Mouse (Mus musculus): Measurements from ENCODE around the gene Mex3a. TPM values are rescaled to one million over a fixed set of nuclear protein-coding genes. Genes with fewer than 3 reads are reported as not detected.

Mex3a gene
- total RNA-seq, 2 experiments from 2014 or later: 0.15 to 0.20 TPM

- TF ChIP-seq CTCF (IDR thresholded peaks at IDR 0.05): no peak
- intact Hi-C loops (cut with DNase I): no loop called here
- Histone ChIP-seq H3K27ac (no peak overlapping the region), H3K4me3 (no peak overlapping the region)
- no peak for DNase-seq
Measured at GRCm38 (mm10) chr3:88523027-88523426, 9.2 kb upstream of the Mex3a start.

GRCm38 (mm10) chr3:88525021-88525420 lies 7.2 kb upstream of the Mex3a start:
- no peak for DNase-seq
- Histone ChIP-seq H3K27ac (no peak overlapping the region), H3K4me3 (no peak overlapping the region)
- TF ChIP-seq CTCF (IDR thresholded peaks at IDR 0.05): no peak
- intact Hi-C loops (cut with DNase I): loop anchor here (5.0 kb wide), 1 partner anchor 118 kb away; no protein-coding TSS in a partner anchor

DNA sequence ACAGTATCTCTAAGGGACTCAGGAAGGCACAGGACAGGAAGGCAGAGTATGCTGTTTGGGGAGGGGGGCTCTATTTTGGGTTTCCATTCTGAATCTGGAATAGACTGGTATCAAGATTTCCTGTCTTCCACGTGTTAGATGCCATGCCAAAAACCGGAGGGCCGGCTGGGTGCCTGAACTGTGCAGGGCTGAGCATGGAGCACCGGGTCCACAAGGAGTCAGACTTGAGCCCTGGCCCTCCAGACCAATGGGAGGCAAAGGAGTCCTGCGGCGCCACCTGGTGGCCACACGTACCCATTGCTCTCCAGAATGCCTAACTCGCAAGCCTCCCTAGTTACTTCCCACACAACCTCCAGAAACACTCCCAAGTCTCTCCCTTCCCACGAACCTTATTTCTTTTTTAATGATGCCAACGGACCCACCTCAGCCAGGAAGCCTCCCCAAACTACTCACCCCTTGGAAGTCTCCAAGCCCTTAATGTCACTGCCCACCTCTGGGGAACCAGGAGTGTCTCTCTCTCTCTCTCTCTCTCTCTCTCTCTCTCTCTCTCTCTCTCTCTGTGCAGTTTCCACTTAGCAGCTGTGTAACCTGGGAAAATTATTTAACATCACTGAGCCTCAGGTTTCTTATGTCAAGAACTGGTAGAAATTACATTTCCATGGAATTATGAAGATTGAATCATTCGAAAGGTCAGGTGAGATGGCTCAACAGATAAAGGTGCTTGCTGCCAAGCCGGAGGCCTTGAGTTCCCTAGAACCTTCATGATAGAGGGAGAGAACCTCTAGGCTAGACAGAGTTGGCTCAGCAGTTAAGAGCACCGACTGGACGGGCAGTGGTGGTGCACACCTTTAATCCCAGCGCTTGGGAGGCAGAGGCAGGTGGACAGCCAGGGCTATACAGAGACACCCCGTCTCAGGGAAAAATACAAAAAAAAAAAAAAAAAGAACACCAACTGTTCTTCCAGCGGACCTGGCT lies 5.8 kb upstream of the Mex3a start:
- no peak for TF ChIP-seq CTCF (IDR thresholded peaks at IDR 0.05)
- Histone ChIP-seq H3K27ac (peak overlapping the region; percentile 56), H3K4me3 (no peak overlapping the region)
- intact Hi-C loops (cut with DNase I): loop anchor here (1.0 to 5.0 kb wide), 2 partner anchors 42 to 119 kb away; no protein-coding TSS in a partner anchor
- DNase-seq: peak; percentile 92

DNA sequence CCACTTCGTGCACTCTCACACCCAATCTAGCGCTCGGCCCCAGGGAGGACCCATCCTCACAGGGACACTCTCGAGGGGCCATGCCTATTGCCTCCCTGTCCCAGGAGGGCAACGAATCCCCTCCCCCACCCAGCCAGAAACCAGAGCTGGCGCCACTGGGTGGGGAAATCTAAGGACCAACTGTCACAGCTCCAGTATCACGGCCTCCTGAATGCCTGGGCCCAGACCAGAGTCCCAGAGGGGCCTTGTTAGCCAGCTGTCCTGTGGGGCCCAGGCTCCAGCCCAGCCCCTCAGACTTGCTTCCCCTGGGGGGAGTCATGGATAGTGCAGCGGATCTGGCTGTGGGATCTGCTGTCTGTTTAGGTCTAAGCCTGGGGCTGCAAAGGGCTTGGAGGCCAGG lies 4.6 kb upstream of the Mex3a start:
- TF ChIP-seq CTCF (IDR thresholded peaks at IDR 0.05): no peak
- DNase-seq: peak; percentile 57
- Histone ChIP-seq H3K4me3 (no peak overlapping the region), H3K27ac (peak overlapping the region; percentile 53)
- intact Hi-C loops (cut with DNase I): loop anchor here (5.0 kb wide), 1 partner anchor 120 kb away; no protein-coding TSS in a partner anchor

- intact Hi-C loops (cut with DNase I): loop anchor here (5.0 kb wide), 1 partner anchor 121 kb away; no protein-coding TSS in a partner anchor
- H3K27ac ChIP-seq: no peak overlapping the region
Measured at GRCm38 (mm10) chr3:88528646-88529045, 3.5 kb upstream of the Mex3a start.

GRCm38 (mm10) chr3:88529204-88530000 lies 2.8 kb upstream of the Mex3a start:
- intact Hi-C loops (cut with DNase I): loop anchor here (5.0 kb wide), 1 partner anchor 122 kb away; no protein-coding TSS in a partner anchor
- TF ChIP-seq CTCF (IDR thresholded peaks at IDR 0.05): no peak
- DNase-seq: no peak
- no peak overlapping the region for H3K27ac ChIP-seq
- H3K4me3 ChIP-seq: no peak overlapping the region

More at GRCm38 (mm10) chr3:88528646-88529045, 3.5 kb upstream of the Mex3a start:
- no peak for DNase-seq
- no peak overlapping the region for H3K4me3 ChIP-seq
- TF ChIP-seq CTCF (IDR thresholded peaks at IDR 0.05): no peak

GRCm38 (mm10) chr3:88530082-88530864 lies 1.9 kb upstream of the Mex3a start:
- peak overlapping the region; percentile 91 for H3K4me3 ChIP-seq
- peak overlapping the region; percentile 93; the same call in 1 of the 2 replicates for H3K27ac ChIP-seq
- no peak for DNase-seq
- no peak for TF ChIP-seq CTCF (IDR thresholded peaks at IDR 0.05)
- intact Hi-C loops (cut with DNase I): no loop called here

GRCm38 (mm10) chr3:88531348-88532298 lies 572 bp upstream of the Mex3a start:
- DNase-seq: peak; percentile 87
- intact Hi-C loops (cut with DNase I): no loop called here
- Histone ChIP-seq H3K4me3 (peak overlapping the region; percentile 91), H3K27ac (peak overlapping the region; percentile 93)
- TF ChIP-seq CTCF (IDR thresholded peaks at IDR 0.05): no peak

GRCm38 (mm10) chr3:88532689-88533511 lies 705 bp downstream of the Mex3a start:
- Histone ChIP-seq H3K27ac (no peak overlapping the region), H3K4me3 (peak overlapping the region; percentile 91)
- DNase-seq: peak; percentile 48
- TF ChIP-seq CTCF (IDR thresholded peaks at IDR 0.05): no peak
- intact Hi-C loops (cut with DNase I): no loop called here

GRCm38 (mm10) chr3:88533706-88534105 lies 1.5 kb downstream of the Mex3a start:
- Histone ChIP-seq H3K4me3 (no peak overlapping the region), H3K27ac (no peak overlapping the region)
- intact Hi-C loops (cut with DNase I): no loop called here
- TF ChIP-seq CTCF (IDR thresholded peaks at IDR 0.05): no peak
- DNase-seq: no peak
